Mouse (Mus musculus): ENCODE results near the gene Vmn2r52. TPM values are rescaled to one million over a fixed set of nuclear protein-coding genes. Genes with fewer than 3 reads are reported as not detected.
"Not testable (repeated sequence)": the region's sequence is repeated elsewhere in the genome, so short reads cannot be mapped to it uniquely, and the experiment has no call there.

The Vmn2r52 gene
- not detected in 2 replicates for polyA plus RNA-seq (2015; fragmentation: Nextera tagmentation; extraction: Ambion mirVana)

DNA sequence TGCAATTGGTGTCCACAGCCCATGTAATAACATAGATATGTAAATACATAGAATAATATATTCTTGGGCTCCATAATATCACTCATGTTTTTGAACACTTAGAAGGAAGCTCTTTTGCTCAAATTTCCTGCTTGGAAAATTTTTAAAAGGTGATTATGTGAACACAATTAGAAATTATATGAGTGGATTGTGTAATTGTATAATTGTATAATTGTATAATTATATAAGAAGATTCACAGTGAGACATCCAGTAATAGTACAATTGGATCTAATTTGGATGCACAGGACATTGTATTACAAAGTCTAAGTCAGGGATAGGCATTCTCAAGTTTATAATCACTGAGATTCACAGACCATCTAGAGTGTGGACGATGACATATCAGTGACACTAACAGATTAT is at the start of gene Vmn2r52:
Gene Vmn2r52, minus strand, starts transcription at position 101 of the 400 bp plus-strand sequence.
- no peak within 1 kb of the TSS for H3K9ac ChIP-seq (replicated peaks)
- WGBS: 83% methylated on average over 1 of the region's 1 CpGs
- H3K27me3 ChIP-seq (replicated peaks): no peaks in the 10 kb centered on the region
- ATAC-seq (ENCODE audit: low FRiP score): no peak
- H3K4me3 ChIP-seq (replicated peaks): no peak within 1 kb of the TSS
- H3K4me1 ChIP-seq: no peaks in the 10 kb centered on the region
- peaks cover 13% of the 10 kb centered on the region; the same call in 1 of the 2 replicates for H3K9me3 ChIP-seq (replicated peaks)
- H3K27ac ChIP-seq (replicated peaks): no peak within 1 kb of the TSS
- H3K4me2 ChIP-seq: no peak within 1 kb of the TSS
- no peaks in the 10 kb centered on the region for H3K36me3 ChIP-seq

DNA sequence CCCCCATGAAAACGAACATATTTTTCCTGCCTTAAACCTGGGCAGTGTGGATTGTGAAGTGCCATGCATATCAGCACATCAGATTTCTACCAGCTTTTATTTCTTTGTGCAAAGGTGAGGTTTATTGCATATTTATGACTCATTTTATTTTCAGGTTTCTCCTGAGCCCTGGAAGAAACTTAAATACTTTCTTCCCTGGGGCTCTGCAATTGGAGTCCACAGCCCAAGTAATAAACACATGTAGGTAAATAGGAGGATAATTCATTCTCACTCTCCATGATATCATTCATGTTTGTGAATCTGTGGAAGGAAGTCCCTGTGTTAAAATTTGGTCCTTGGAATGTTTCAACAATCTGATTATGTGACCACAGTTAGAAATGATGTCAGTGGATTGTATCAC is 70.7 kb downstream of the Vmn2r52 start, which contains the start of gene Vmn2r51:
Gene Vmn2r51, minus strand, starts transcription at position 101 of the 400 bp plus-strand sequence.
- WGBS: 67% methylated on average over 1 of the region's 1 CpGs
- H3K4me3 ChIP-seq (replicated peaks); H3K4me2 ChIP-seq; H3K9ac ChIP-seq (replicated peaks); H3K4me1 ChIP-seq; H3K27me3 ChIP-seq (replicated peaks); ATAC-seq (ENCODE audit: low FRiP score); H3K9me3 ChIP-seq (replicated peaks); H3K27ac ChIP-seq (replicated peaks); H3K36me3 ChIP-seq: not testable (repeated sequence)

Other genes starting within 250 kb of the Vmn2r52 start
- gene Vmn2r48, start 223.0 kb downstream of the Vmn2r52 start, polyA plus RNA-seq (2015; fragmentation: Nextera tagmentation; extraction: Ambion mirVana): not detected in 2 replicates
- gene Vmn2r49, start 184.3 kb downstream of the Vmn2r52 start, polyA plus RNA-seq (2015; fragmentation: Nextera tagmentation; extraction: Ambion mirVana): not detected in 2 replicates
- not detected in 2 replicates for gene Vmn2r50, start 123.3 kb downstream of the Vmn2r52 start, polyA plus RNA-seq (2015; fragmentation: Nextera tagmentation; extraction: Ambion mirVana)
- gene Vmn2r51, start 70.8 kb downstream of the Vmn2r52 start, polyA plus RNA-seq (2015; fragmentation: Nextera tagmentation; extraction: Ambion mirVana): not detected in 2 replicates
- gene Vmn1r66, start 101.4 kb upstream of the Vmn2r52 start, polyA plus RNA-seq (2015; fragmentation: Nextera tagmentation; extraction: Ambion mirVana): not detected in 2 replicates

Data from neural tube, embryonic 15.5 days (tissue).